Mouse (Mus musculus) small intestine, adult 2 months (tissue): ENCODE results near the gene Cdc26.

Source experiments
- CTCF ChIP-seq: fragments of 200-500 bp; IDR thresholded peaks from 2 replicates; pipeline ENCODE4 v1.5.1; 2012; ENCODE audit warnings: low read depth, mild to moderate bottlenecking, control low read depth, inconsistent platforms, low read length, moderate library complexity, mixed read lengths; ENCODE audit not compliant: insufficient replicate concordance, insufficient read length; ENCODE audit errors: extremely low read depth
- POLR2A ChIP-seq: fragments of 200-500 bp; IDR thresholded peaks from 2 replicates; pipeline ENCODE4 v1.6.1; 2012; ENCODE audit warnings: low read depth, mild to moderate bottlenecking, control low read depth, inconsistent platforms, low read length, moderate library complexity

- TF ChIP-seq CTCF (no peak), POLR2A (no peak)
These were observed 28.9 kb upstream of the Cdc26 start for GRCm38 (mm10) chr4:62437256-62437778.
